Mouse (Mus musculus) MEL (cell line): ENCODE results near the gene Sag. TPM values are rescaled to one million over a fixed set of nuclear protein-coding genes. Genes with fewer than 3 reads are reported as not detected.

Experiments used
- DNase-seq: peaks from one replicate; pipeline ENCODE4 v3.0.0; 2011; ENCODE audit warnings: low read depth, low spot score
- H3K27ac ChIP-seq: 2 replicates; pipeline ENCODE4 v1.5.1; 2012; ENCODE audit warnings: low read depth, mild to moderate bottlenecking, control low read depth, low read length, moderate library complexity; ENCODE audit not compliant: control insufficient read depth
- H3K27me3 ChIP-seq, 2 experiments: fragments of 150-350 bp in 1 of 2; sonication (generic) in 1 of 2; 2 replicates each; pipeline ENCODE4 v1.6.1; 2012; ENCODE audit warnings: low read length in 2 of 2, mild to moderate bottlenecking in 2 of 2, improper control_type of control experiment in 1 of 2, moderate library complexity in 1 of 2; ENCODE audit not compliant: insufficient read depth in 2 of 2, control insufficient read depth in 1 of 2
- H3K36me3 ChIP-seq, 2 experiments: 2 replicates each; pipeline ENCODE4 v1.6.1; 2012 to 2014; ENCODE audit warnings: low read length in 2 of 2, improper control_type of control experiment in 1 of 2, inconsistent platforms in 1 of 2, mild to moderate bottlenecking in 1 of 2; ENCODE audit not compliant: insufficient read depth in 2 of 2, control insufficient read depth in 1 of 2
- H3K4me1 ChIP-seq, 2 experiments: fragments of 150-350 bp in 1 of 2; sonication (generic) in 1 of 2; 2 replicates each; pipeline ENCODE4 v1.6.1; 2012; ENCODE audit warnings: low read length in 2 of 2, improper control_type of control experiment in 1 of 2, mild to moderate bottlenecking in 1 of 2; ENCODE audit not compliant: insufficient read depth in 2 of 2, control insufficient read depth in 1 of 2
- H3K4me3 ChIP-seq, 2 experiments: fragments of 150-350 bp in 1 of 2; sonication (generic) in 1 of 2; 2 replicates each; pipeline ENCODE4 v1.5.1; 2012; ENCODE audit warnings: low read depth in 2 of 2, low read length in 2 of 2, mild to moderate bottlenecking in 2 of 2, moderate library complexity in 2 of 2, control low read depth in 1 of 2, improper control_type of control experiment in 1 of 2; ENCODE audit not compliant: control insufficient read depth in 1 of 2, insufficient read depth in 1 of 2
- H3K79me2 ChIP-seq: 2 replicates; pipeline ENCODE4 v1.6.1; 2012; ENCODE audit warnings: mild to moderate bottlenecking, low read length, moderate library complexity; ENCODE audit not compliant: control insufficient read depth, poor library complexity, insufficient read depth
- H3K9ac ChIP-seq: 2 replicates; pipeline ENCODE4 v1.6.1; 2012; ENCODE audit warnings: low read depth, mild to moderate bottlenecking, control low read depth, low read length, moderate library complexity; ENCODE audit not compliant: control insufficient read depth, poor library complexity, severe bottlenecking
- H3K9me3 ChIP-seq: fragments of 150-350 bp; sonication (generic); replicated peaks from 2 replicates; pipeline ENCODE4 v1.6.1; 2012; ENCODE audit warnings: mild to moderate bottlenecking, low read length, improper control_type of control experiment, moderate library complexity; ENCODE audit not compliant: insufficient read depth
- BHLHE40 ChIP-seq: IDR thresholded peaks from 2 replicates; pipeline ENCODE4 v1.6.1; 2012; ENCODE audit warnings: low read depth, mild to moderate bottlenecking, inconsistent platforms, low read length, improper control_type of control experiment, borderline replicate concordance
- E2F4 ChIP-seq: IDR thresholded peaks from 2 replicates; pipeline ENCODE4 v1.6.1; 2011; ENCODE audit warnings: low read depth, low read length, improper control_type of control experiment, borderline replicate concordance
- EP300 ChIP-seq, 2 experiments: IDR thresholded peaks; 2 replicates each; pipeline ENCODE4 v1.6.1; 2011; ENCODE audit warnings: improper control_type of control experiment in 2 of 2, low read length in 2 of 2, low read depth in 1 of 2, mild to moderate bottlenecking in 1 of 2
- GATA1 ChIP-seq: IDR thresholded peaks from 2 replicates; pipeline ENCODE4 v1.6.1; 2011; ENCODE audit warnings: low read depth, low read length, improper control_type of control experiment
- JUND ChIP-seq: IDR thresholded peaks from 2 replicates; pipeline ENCODE4 v1.6.1; 2011; ENCODE audit warnings: low read depth, mild to moderate bottlenecking, improper control_type of control experiment, low read length
- MAX ChIP-seq: IDR thresholded peaks from 2 replicates; pipeline ENCODE4 v1.6.1; 2011; ENCODE audit warnings: low read length, improper control_type of control experiment
- MEF2A ChIP-seq: IDR thresholded peaks from 2 replicates; pipeline ENCODE4 v1.6.1; 2014; ENCODE audit warnings: low read depth, mild to moderate bottlenecking, inconsistent platforms, low read length, improper control_type of control experiment; ENCODE audit not compliant: poor library complexity, insufficient replicate concordance, severe bottlenecking; ENCODE audit errors: extremely low read depth
- NELFE ChIP-seq: IDR thresholded peaks from 2 replicates; pipeline ENCODE4 v1.6.1; 2011; ENCODE audit warnings: low read depth, low read length, improper control_type of control experiment
- NRF1 ChIP-seq: IDR thresholded peaks from 2 replicates; pipeline ENCODE4 v1.6.1; 2014; ENCODE audit warnings: low read depth, mild to moderate bottlenecking, inconsistent platforms, low read length, improper control_type of control experiment, moderate library complexity; ENCODE audit not compliant: poor library complexity, insufficient read depth, severe bottlenecking
- POLR2A ChIP-seq, 2 experiments: IDR thresholded peaks; 2 replicates each; pipeline ENCODE4 v1.6.1; 2011 to 2012; ENCODE audit warnings: low read length in 2 of 2, mild to moderate bottlenecking in 2 of 2, control low read depth in 1 of 2, improper control_type of control experiment in 1 of 2, low read depth in 1 of 2, moderate library complexity in 1 of 2; ENCODE audit not compliant: control insufficient read depth in 1 of 2, insufficient read depth in 1 of 2, poor library complexity in 1 of 2
- POLR2AphosphoS2 ChIP-seq: IDR thresholded peaks from 2 replicates; pipeline ENCODE4 v1.6.1; 2011; ENCODE audit warnings: low read length, improper control_type of control experiment
- POLR2AphosphoS5 ChIP-seq: IDR thresholded peaks from 2 replicates; pipeline ENCODE4 v1.6.1; 2012; ENCODE audit warnings: low read depth, borderline replicate concordance, mild to moderate bottlenecking, inconsistent platforms, low read length, moderate library complexity, mixed read lengths
- RAD21 ChIP-seq: IDR thresholded peaks from 2 replicates; pipeline ENCODE4 v1.6.1; 2011; ENCODE audit warnings: mild to moderate bottlenecking, low read depth, low read length, improper control_type of control experiment
- RCOR1 ChIP-seq: IDR thresholded peaks from 2 replicates; pipeline ENCODE4 v1.6.1; 2012; ENCODE audit warnings: low read depth, mild to moderate bottlenecking, inconsistent platforms, low read length, improper control_type of control experiment
- SIN3A ChIP-seq: IDR thresholded peaks from 2 replicates; pipeline ENCODE4 v1.6.1; 2012; ENCODE audit warnings: low read length, improper control_type of control experiment, inconsistent platforms
- TAL1 ChIP-seq: IDR thresholded peaks from 2 replicates; pipeline ENCODE4 v1.6.1; 2012; ENCODE audit warnings: mild to moderate bottlenecking, inconsistent platforms, low read length, moderate library complexity, mixed read lengths
- TCF12 ChIP-seq: IDR thresholded peaks from 2 replicates; pipeline ENCODE4 v1.6.1; 2014; ENCODE audit warnings: low read depth, mild to moderate bottlenecking, inconsistent platforms, low read length, improper control_type of control experiment, moderate library complexity
- UBTF ChIP-seq: IDR thresholded peaks from 2 replicates; pipeline ENCODE4 v1.6.1; 2012; ENCODE audit warnings: low read depth, mild to moderate bottlenecking, inconsistent platforms, low read length, improper control_type of control experiment, moderate library complexity, borderline replicate concordance; ENCODE audit not compliant: insufficient read depth
- USF1 ChIP-seq: IDR thresholded peaks from 2 replicates; pipeline ENCODE4 v1.6.1; 2014; ENCODE audit warnings: low read depth, mild to moderate bottlenecking, inconsistent platforms, low read length, improper control_type of control experiment, moderate library complexity
- USF2 ChIP-seq, 2 experiments: IDR thresholded peaks; 2 replicates each; pipeline ENCODE4 v1.6.1; 2011 to 2012; ENCODE audit warnings: improper control_type of control experiment in 2 of 2, low read length in 2 of 2, borderline replicate concordance in 1 of 2, inconsistent platforms in 1 of 2, low read depth in 1 of 2, mild to moderate bottlenecking in 1 of 2; ENCODE audit not compliant: insufficient read depth in 1 of 2
- ZC3H11A ChIP-seq: IDR thresholded peaks from 2 replicates; pipeline ENCODE4 v1.6.1; 2012; ENCODE audit warnings: low read depth, mild to moderate bottlenecking, inconsistent platforms, low read length, improper control_type of control experiment
- polyA plus RNA-seq, 2 experiments: library from polyadenylated mRNA; stranded (reverse) in 1 of 2; unstranded in 1 of 2; fragments of >175 nt in 1 of 2; fragments of >200 nt in 1 of 2; gene quantifications; 2 replicates each; pipeline versions ENCODE4 v1.2.1 to v1.2.4; 2012; ENCODE audit warnings: low replicate concordance in 2 of 2, low read depth in 1 of 2; ENCODE audit not compliant: insufficient read length in 2 of 2, insufficient read depth in 1 of 2, missing spikeins in 1 of 2
- total RNA-seq: library from RNA; depleted of rRNA; stranded (reverse); fragments of 300-350 nt; gene quantifications from 2 replicates; pipeline ENCODE4 v1.2.3, GENCODE M21; 2012

Sag gene
- total and polyA plus RNA-seq, 3 experiments: 2.5 to 4.1 TPM; not detected in 1

GRCm38 (mm10) chr1:87811391-87811790 is 7.9 kb downstream of the Sag start:
- Histone ChIP-seq H3K4me3 (no peak overlapping the region), H3K36me3 (no peaks in the 10 kb centered on the region), H3K4me1 (peaks cover 3 to 7% of the 10 kb centered on the region in 2 experiments; a peak in 3 of 4 replicates), H3K9me3 (no peaks in the 10 kb centered on the region), H3K9ac (no peak overlapping the region), H3K27me3 (no peaks in the 10 kb centered on the region), H3K27ac (no peak overlapping the region), H3K79me2 (no peaks in the 10 kb centered on the region)
- TF ChIP-seq MAX: no peak
- TF ChIP-seq E2F4: no peak
- no peak for TF ChIP-seq RCOR1
- no peak for TF ChIP-seq UBTF
- no peak for DNase-seq

- TF ChIP-seq EP300 (IDR thresholded peaks at IDR 0.05; ENCODE audit: low read depth in 1 of 2, low read length in 2 of 2) (no peak), NRF1 (no peak), USF1 (no peak), BHLHE40 (no peak), JUND (no peak), TCF12 (no peak), ZC3H11A (no peak), POLR2AphosphoS5 (no peak), USF2 (IDR thresholded peaks at IDR 0.05; ENCODE audit: borderline replicate concordance in 1 of 2, insufficient read depth in 1 of 2, low read depth in 1 of 2, low read length in 2 of 2) (no peak), POLR2AphosphoS2 (no peak), NELFE (no peak), E2F4 (no peak), GATA1 (no peak), RAD21 (no peak), SIN3A (no peak), MEF2A (no peak), POLR2A (IDR thresholded peaks at IDR 0.05; ENCODE audit: control insufficient read depth in 1 of 2, insufficient read depth in 1 of 2, low read depth in 1 of 2, low read length in 2 of 2, poor library complexity in 1 of 2) (no peak), TAL1 (no peak)
- TF ChIP-seq, all 39 proteins: peak for 0
- Histone ChIP-seq H3K4me3 (no peak overlapping the region), H3K36me3 (no peaks in the 10 kb centered on the region), H3K9ac (no peak overlapping the region), H3K27ac (no peak overlapping the region), H3K9me3 (no peaks in the 10 kb centered on the region), H3K4me1 (peaks cover 0 to 3% of the 10 kb centered on the region in 2 experiments; a peak in 2 of 4 replicates), H3K27me3 (no peaks in the 10 kb centered on the region), H3K79me2 (no peaks in the 10 kb centered on the region)
- no peak for DNase-seq
Measured at GRCm38 (mm10) chr1:87812061-87812460, 8.6 kb downstream of the Sag start.
